Mouse (Mus musculus): Measurements from ENCODE around the gene 4930524B15Rik.

DNA sequence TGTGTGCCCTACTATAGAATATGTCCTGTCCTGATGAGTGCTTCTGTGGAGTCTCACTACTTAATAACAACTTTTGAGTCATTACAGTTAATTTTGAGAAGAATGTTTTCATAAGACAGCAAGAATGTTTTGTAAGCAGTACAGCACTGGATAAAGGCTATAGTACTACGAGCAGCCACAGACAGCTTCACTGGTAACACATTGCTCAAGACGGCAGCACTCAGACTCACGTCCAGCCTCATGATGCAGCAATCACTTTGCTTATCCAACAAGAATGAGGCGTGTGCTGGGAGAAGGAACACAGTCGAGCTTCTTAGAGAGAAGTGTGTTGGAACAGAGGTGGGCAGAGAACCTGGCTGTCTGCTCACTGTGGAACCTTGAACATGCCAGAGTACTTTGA is 10.7 kb downstream of the 4930524B15Rik start:
- TF ChIP-seq CTCF (IDR thresholded peaks at IDR 0.05; ENCODE audit: control insufficient read depth, insufficient read depth, insufficient read length): no peak
- TF ChIP-seq USF1 (IDR thresholded peaks at IDR 0.05; ENCODE audit: low read depth): no peak
- TF ChIP-seq MAX (IDR thresholded peaks at IDR 0.05): no peak

Measured in C2C12 (cell line).